Mouse (Mus musculus) lung, adult 2 months (tissue): ENCODE measurements around the gene P3h1. TPM values are rescaled to one million over a fixed set of nuclear protein-coding genes. Genes with fewer than 3 reads are reported as not detected.
"Not testable (repeated sequence)": the region's sequence is repeated elsewhere in the genome, so short reads cannot be mapped to it uniquely, and the experiment has no call there.

Experiments used
- DNase-seq: peaks from one replicate; pipeline ENCODE4 v3.0.0; 2022
- H3K4me1 ChIP-seq: fragments of 200-500 bp; 2 replicates; pipeline ENCODE4 v1.6.1; 2011; ENCODE audit warnings: low read length; ENCODE audit not compliant: control insufficient read depth, insufficient read depth
- H3K4me3 ChIP-seq: fragments of 200-500 bp; replicated peaks from 2 replicates; pipeline ENCODE3; 2011; ENCODE audit warnings: low read depth, mild to moderate bottlenecking, control low read depth, low read length; ENCODE audit errors: extremely low read depth
- CTCF ChIP-seq: fragments of 200-500 bp; IDR thresholded peaks from 2 replicates; pipeline ENCODE4 v1.5.1; 2011; ENCODE audit warnings: mild to moderate bottlenecking, low read length, control low read depth; ENCODE audit not compliant: insufficient read depth
- POLR2A ChIP-seq: fragments of 200-500 bp; IDR thresholded peaks from 2 replicates; pipeline ENCODE4 v1.6.1; 2011; ENCODE audit warnings: low read depth, mild to moderate bottlenecking, control low read depth, low read length, borderline replicate concordance; ENCODE audit errors: extremely low read depth
- WGBS: fragments of 180-500 bp; shearing (Covaris S2); methylation state at CpG from one replicate; pipeline ENCODE4 v1.1.7; 2018; 5-methylcytosine and 5-hydroxymethylcytosine counted together
- polyA plus RNA-seq: library from polyadenylated mRNA; depleted of rRNA; stranded (reverse); fragments of >200 nt; gene quantifications from 2 replicates; pipeline ENCODE4 v1.2.3, GENCODE M21; 2012

The P3h1 gene
- polyA plus RNA-seq, 1 experiment, result 22.4 TPM

- Histone ChIP-seq H3K4me3 (no peak overlapping the region), H3K4me1 (peaks cover 6% of the 10 kb centered on the region)
- DNase-seq, result no peak
- WGBS, result 75% methylated on average over 5 of the region's 5 CpGs
- TF ChIP-seq POLR2A (no peak), CTCF (no peak)
These were observed 29.8 kb downstream of the P3h1 start for GRCm38 (mm10) chr4:119262483-119262882.

GRCm38 (mm10) chr4:119263459-119263858 lies 30.7 kb downstream of the P3h1 start:
- no peak overlapping the region for H3K4me3 ChIP-seq
- TF ChIP-seq CTCF (no peak), POLR2A (no peak)
- no peak for DNase-seq
- peaks cover 6% of the 10 kb centered on the region for H3K4me1 ChIP-seq
- 25% methylated on average over 3 of the region's 3 CpGs for WGBS

- WGBS, result 55% methylated on average over 13 of the region's 13 CpGs
- DNase-seq, result no peak
These were observed 33.9 kb downstream of the P3h1 start for GRCm38 (mm10) chr4:119266606-119267005.

GRCm38 (mm10) chr4:119274627-119275026 lies 41.9 kb downstream of the P3h1 start:
- DNase-seq, result peak; percentile 38
- peaks cover 15% of the 10 kb centered on the region for H3K4me1 ChIP-seq
- WGBS, result 30% methylated on average over 1 of the region's 1 CpGs
- H3K4me3 ChIP-seq, result no peak overlapping the region
- no peak for TF ChIP-seq POLR2A
- no peak for TF ChIP-seq CTCF

More at GRCm38 (mm10) chr4:119266606-119267005, 33.9 kb downstream of the P3h1 start:
- Histone ChIP-seq H3K4me3 (no peak overlapping the region), H3K4me1 (peaks cover 3% of the 10 kb centered on the region)
- no peak for TF ChIP-seq CTCF
- TF ChIP-seq POLR2A, result no peak

GRCm38 (mm10) chr4:119275226-119275625 lies 42.5 kb downstream of the P3h1 start:
- TF ChIP-seq POLR2A (no peak), CTCF (no peak)
- Histone ChIP-seq H3K4me3 (no peak overlapping the region), H3K4me1 (peaks cover 15% of the 10 kb centered on the region)
- DNase-seq, result no peak
- 26% methylated on average over 2 of the region's 2 CpGs for whole genome bisulfite sequencing

- TF ChIP-seq CTCF (no peak), POLR2A (no peak)
- DNase-seq, result no peak
- WGBS, result 38% methylated on average over 2 of the region's 2 CpGs
- Histone ChIP-seq H3K4me3 (no peak overlapping the region), H3K4me1 (peaks cover 15% of the 10 kb centered on the region)
These were observed 43.0 kb downstream of the P3h1 start for GRCm38 (mm10) chr4:119275726-119276125.

- peaks cover 15% of the 10 kb centered on the region for H3K4me1 ChIP-seq
- H3K4me3 ChIP-seq, DNase-seq: not testable (repeated sequence)
- 79% methylated on average over 15 of the region's 15 CpGs for WGBS
These were observed 46.1 kb downstream of the P3h1 start for GRCm38 (mm10) chr4:119278784-119279183.

GRCm38 (mm10) chr4:119284861-119285260 lies 52.1 kb downstream of the P3h1 start:
- peaks cover 9% of the 10 kb centered on the region for H3K4me1 ChIP-seq
- TF ChIP-seq POLR2A (no peak), CTCF (no peak)
- DNase-seq, result no peak
- 59% methylated on average over 1 of the region's 1 CpGs for WGBS
- no peak overlapping the region for H3K4me3 ChIP-seq

GRCm38 (mm10) chr4:119285336-119285735 lies 52.6 kb downstream of the P3h1 start:
- no peak for TF ChIP-seq POLR2A
- no peak for TF ChIP-seq CTCF
- Histone ChIP-seq H3K4me1 (peaks cover 9% of the 10 kb centered on the region), H3K4me3 (no peak overlapping the region)
- DNase-seq, result no peak
- 23% methylated on average over 2 of the region's 2 CpGs for WGBS

GRCm38 (mm10) chr4:119291921-119292320 lies 59.2 kb downstream of the P3h1 start:
- no peak for DNase-seq
- no peak for TF ChIP-seq POLR2A
- TF ChIP-seq CTCF, result no peak
- H3K4me3 ChIP-seq, result no peak overlapping the region
- H3K4me1 ChIP-seq, result peaks cover 17% of the 10 kb centered on the region
- WGBS, result 61% methylated on average over 1 of the region's 1 CpGs
